Mouse (Mus musculus) lung, postnatal 0 days (tissue): Measurements from ENCODE around the gene Zfp719.

Experiments
- CTCF ChIP-seq: IDR thresholded peaks from 2 replicates; pipeline ENCODE4 v1.5.1; 2016; ENCODE audit warnings: antibody characterized with exemption, mild to moderate bottlenecking
- EP300 ChIP-seq: IDR thresholded peaks from 2 replicates; pipeline ENCODE4 v1.6.1; 2016; ENCODE audit warnings: antibody characterized with exemption, mild to moderate bottlenecking, control low read depth

GRCm38 (mm10) chr7:43622927-43623326, 43.5 kb downstream of the Zfp719 start:
- TF ChIP-seq CTCF (no peak), EP300 (no peak)
